ENCODE assay signal across 8 mouse cellular contexts in the genomic region with DNA sequence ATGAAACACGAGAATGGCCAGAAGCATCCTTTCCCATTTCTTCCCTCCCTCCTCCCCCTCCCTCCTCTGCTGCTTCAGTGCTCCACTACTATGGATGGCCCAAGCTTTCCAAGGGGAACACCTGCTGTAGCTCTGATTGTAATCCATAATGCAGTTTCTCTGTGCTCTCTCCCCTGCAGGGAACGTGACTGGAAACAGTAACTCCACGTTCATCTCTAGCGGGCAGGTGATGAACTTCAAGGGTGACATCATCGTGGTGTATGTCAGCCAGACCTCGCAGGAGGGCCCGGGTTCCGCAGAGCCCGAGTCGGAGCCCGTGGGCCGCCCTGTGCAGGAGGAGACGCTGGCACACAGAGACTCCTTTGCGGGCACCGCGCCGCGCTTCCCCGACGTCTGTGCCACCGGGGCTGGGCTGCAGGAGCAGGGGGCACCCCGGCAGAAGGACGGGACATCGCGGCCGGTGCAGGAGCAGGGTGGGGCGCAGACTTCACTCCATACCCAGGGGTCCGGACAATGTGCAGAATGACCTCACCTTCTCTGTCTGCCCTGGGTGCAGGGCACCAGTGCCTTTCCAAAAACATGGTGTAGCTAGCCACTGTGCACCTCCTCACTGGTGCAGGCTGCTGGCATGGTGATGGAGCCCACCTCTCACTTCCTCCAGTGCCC.
DNase-seq lines count a peak whose midpoint lies in the region; ATAC-seq and TF ChIP-seq lines count a peak whose summit lies in the region.

No protein-coding gene starts in this region.

- WGBS in cerebellum, adult 2 months = 4% methylated on average over 28 of the region's 28 CpGs
- 5% methylated on average over 28 of the region's 28 CpGs for WGBS in forebrain, embryonic 14.5 days
- 9% methylated on average over 28 of the region's 28 CpGs for WGBS in liver, embryonic 15.5 days (ENCODE audit: insufficient replicate concordance)
- 12% methylated on average over 28 of the region's 28 CpGs for WGBS in stomach, embryonic 16.5 days

- no peaks in the 10 kb centered on the region for H3K9me3 ChIP-seq in forebrain, embryonic 14.5 days (replicated peaks; ENCODE audit: control insufficient read depth, low read length)
- no peaks in the 10 kb centered on the region for H3K9me3 ChIP-seq in liver, embryonic 15.5 days (replicated peaks)
- no peaks in the 10 kb centered on the region for H3K9me3 ChIP-seq in stomach, embryonic 16.5 days (replicated peaks; ENCODE audit: control insufficient read depth, low read length)

- H3K4me1 ChIP-seq in cerebellum, adult 2 months (ENCODE audit: control insufficient read depth, insufficient read depth, low read length) = 0 out of 2 replicates have a peak, but pooled peaks cover 4% of the 10 kb centered on the region
- H3K4me1 ChIP-seq in forebrain, embryonic 14.5 days (ENCODE audit: control insufficient read depth, insufficient read depth, low read length) = peaks cover 9% of the 10 kb centered on the region; the same call in 1 of the 2 replicates
- H3K4me1 ChIP-seq in liver, embryonic 15.5 days (replicated peaks) = no peaks in the 10 kb centered on the region
- peaks cover 15% of the 10 kb centered on the region; the same call in 1 of the 2 replicates for H3K4me1 ChIP-seq in stomach, embryonic 16.5 days (ENCODE audit: control insufficient read depth, insufficient read depth, low read length)

- no peak for TF ChIP-seq POLR2A in cerebellum, adult 2 months (IDR thresholded peaks at IDR 0.05; ENCODE audit: borderline replicate concordance, insufficient read depth, low read length)

- TF ChIP-seq CTCF in cerebellum, adult 2 months (IDR thresholded peaks at IDR 0.05; ENCODE audit: borderline replicate concordance, insufficient read depth, low read depth, low read length) = no peak

- no peaks in the 10 kb centered on the region for H3K27me3 ChIP-seq in cerebellum, adult 2 months (ENCODE audit: control insufficient read depth, insufficient read depth, low read length)
- no peaks in the 10 kb centered on the region for H3K27me3 ChIP-seq in forebrain, embryonic 14.5 days (replicated peaks; ENCODE audit: control insufficient read depth, insufficient read depth, low read length)
- peaks cover 31% of the 10 kb centered on the region for H3K27me3 ChIP-seq in liver, embryonic 15.5 days
- peaks cover 6% of the 10 kb centered on the region; the same call in 1 of the 2 replicates for H3K27me3 ChIP-seq in stomach, embryonic 16.5 days (ENCODE audit: control insufficient read depth, insufficient read depth, low read length)

- peak overlapping the region; percentile 50 for H3K9ac ChIP-seq in forebrain, embryonic 14.5 days (ENCODE audit: low read length)
- no peak overlapping the region for H3K9ac ChIP-seq in liver, embryonic 15.5 days
- no peak overlapping the region for H3K9ac ChIP-seq in stomach, embryonic 16.5 days (ENCODE audit: low read length)

- peak; percentile 79 for ATAC-seq in forebrain, embryonic 14.5 days
- no peak for ATAC-seq in liver, embryonic 15.5 days (ENCODE audit: insufficient read depth)
- peak; percentile 33; the same call in 1 of the 2 replicates for ATAC-seq in stomach, embryonic 16.5 days (ENCODE audit: insufficient read depth, low FRiP score)
- no peak for ATAC-seq in erythroid progenitor cell, adult 5-6 weeks (replicated peaks; ENCODE audit: low FRiP score, poor library complexity, severe bottlenecking)

- H3K27ac ChIP-seq in cerebellum, adult 2 months (ENCODE audit: insufficient read depth, low read length) = no peak overlapping the region
- no peak overlapping the region for H3K27ac ChIP-seq in forebrain, embryonic 14.5 days (ENCODE audit: low read depth, low read length)
- no peak overlapping the region for H3K27ac ChIP-seq in liver, embryonic 15.5 days (replicated peaks)
- H3K27ac ChIP-seq in stomach, embryonic 16.5 days (ENCODE audit: low read length) = no peak overlapping the region

- peak overlapping the region; percentile 26 for H3K4me3 ChIP-seq in cerebellum, adult 2 months (replicated peaks; ENCODE audit: insufficient read depth, low read depth, low read length)
- peak overlapping the region; percentile 32 for H3K4me3 ChIP-seq in forebrain, embryonic 14.5 days (ENCODE audit: low read depth, low read length)
- H3K4me3 ChIP-seq in liver, embryonic 15.5 days (replicated peaks) = no peak overlapping the region
- peak overlapping the region; percentile 17 for H3K4me3 ChIP-seq in stomach, embryonic 16.5 days (replicated peaks; ENCODE audit: low read length)

- H3K36me3 ChIP-seq in forebrain, embryonic 14.5 days (ENCODE audit: control insufficient read depth, insufficient read depth, low read length) = no peaks in the 10 kb centered on the region
- no peaks in the 10 kb centered on the region for H3K36me3 ChIP-seq in liver, embryonic 15.5 days (replicated peaks)
- H3K36me3 ChIP-seq in stomach, embryonic 16.5 days (ENCODE audit: control insufficient read depth, insufficient read depth, low read length) = no peaks in the 10 kb centered on the region

- DNase-seq in layer of hippocampus, postnatal 10 days (ENCODE audit: low spot score in 2 of 2) = peak; percentile 17 to 37
- DNase-seq in layer of hippocampus, adult 9-11 months = no peak
- peak; percentile 66 to 70 for DNase-seq in cerebellum, adult 2 months
- DNase-seq in forebrain, embryonic 14.5 days (ENCODE audit: low spot score) = peak; percentile 58
- DNase-seq in adrenal gland, adult 8-10 months = no peak

- peak overlapping the region; percentile 59 for H3K4me2 ChIP-seq in forebrain, embryonic 14.5 days (ENCODE audit: low read length)
- peak overlapping the region; percentile 3; the same call in 1 of the 2 replicates for H3K4me2 ChIP-seq in liver, embryonic 15.5 days
- H3K4me2 ChIP-seq in stomach, embryonic 16.5 days (ENCODE audit: low read depth, low read length) = peak overlapping the region; percentile 43

Comparison
In these comparisons a context has a peak if more than half of its experiments do, and no peak if none do; other contexts are left out.
1. DNase-seq: peak in layer of hippocampus, postnatal 10 days (2 of 2), cerebellum, adult 2 months (2 of 2) and forebrain, embryonic 14.5 days (single experiment); none in layer of hippocampus, adult 9-11 months (single experiment) and adrenal gland, adult 8-10 months (single experiment).
2. ATAC-seq: peak in forebrain, embryonic 14.5 days (single experiment) and stomach, embryonic 16.5 days (single experiment); none in liver, embryonic 15.5 days (single experiment) and erythroid progenitor cell, adult 5-6 weeks (single experiment).
3. H3K4me2 ChIP-seq: peak in every context shown above with its lines; median percentile 59 in forebrain, embryonic 14.5 days; 43 in stomach, embryonic 16.5 days; 3 in liver, embryonic 15.5 days.